Mouse (Mus musculus): ENCODE data around the gene Nat10. TPM values are rescaled to one million over a fixed set of nuclear protein-coding genes. Genes with fewer than 3 reads are reported as not detected.

The Nat10 gene
- total and polyA plus RNA-seq, 2 experiments: 8.8 to 28.7 TPM

- peaks cover 11% of the 10 kb centered on the region; the same call in 1 of the 2 replicates for H3K4me1 ChIP-seq (ENCODE audit: control insufficient read depth, insufficient read depth, low read length)
Observed at GRCm38 (mm10) chr2:103785735-103786134, 24.7 kb upstream of the Nat10 start.

DNA sequence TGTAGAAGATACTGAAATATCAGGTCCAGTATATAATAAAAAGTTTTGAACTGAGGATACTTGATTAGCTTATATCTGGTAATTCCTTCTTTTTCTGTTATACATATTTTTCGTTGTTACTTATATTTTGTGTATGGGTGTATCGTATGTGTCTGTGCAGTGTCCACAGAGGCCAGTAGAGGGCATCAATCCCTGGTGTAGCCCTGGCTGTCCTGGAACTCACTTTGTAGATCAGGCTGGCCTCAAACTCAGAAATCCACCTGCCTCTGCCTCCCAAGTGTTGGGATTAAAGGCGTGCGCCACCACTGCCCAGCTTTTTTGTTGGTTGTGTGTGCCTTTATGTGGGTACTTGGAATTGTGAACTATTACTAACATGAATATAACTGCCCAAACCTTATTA lies 23.6 kb upstream of the Nat10 start:
- DNase-seq (ENCODE audit: extremely low read depth, low read depth, low spot score): no peak
- Histone ChIP-seq H3K4me1 (ENCODE audit: control insufficient read depth, insufficient read depth, low read length) (peaks cover 7% of the 10 kb centered on the region; the same call in 1 of the 2 replicates), H3K79me2 (ENCODE audit: control insufficient read depth, insufficient read depth, low read length) (peaks cover 7% of the 10 kb centered on the region; the same call in 1 of the 2 replicates), H3K9ac (ENCODE audit: low read depth, low read length) (no peak overlapping the region), H3K27me3 (ENCODE audit: control insufficient read depth, insufficient read depth, low read length) (no peaks in the 10 kb centered on the region), H3K27ac (replicated peaks; ENCODE audit: insufficient read depth, low read depth, low read length) (no peak overlapping the region), H3K36me3 (ENCODE audit: control insufficient read depth, insufficient read depth, low read length) (peaks cover 49% of the 10 kb centered on the region), H3K4me3 (ENCODE audit: insufficient read depth, low read depth, low read length) (no peak overlapping the region)
- TF ChIP-seq POLR2A (IDR thresholded peaks at IDR 0.05; ENCODE audit: extremely low read depth, insufficient read depth, low read length): no peak
- TF ChIP-seq CTCF (IDR thresholded peaks at IDR 0.05; ENCODE audit: low read depth, low read length): peak; percentile 55
- WGBS: 81% methylated on average over 4 of the region's 4 CpGs

More at GRCm38 (mm10) chr2:103785735-103786134, 24.7 kb upstream of the Nat10 start:
- Histone ChIP-seq H3K36me3 (ENCODE audit: control insufficient read depth, insufficient read depth, low read length) (peaks cover 46% of the 10 kb centered on the region), H3K27ac (replicated peaks; ENCODE audit: insufficient read depth, low read depth, low read length) (no peak overlapping the region), H3K9ac (ENCODE audit: low read depth, low read length) (no peak overlapping the region), H3K4me3 (ENCODE audit: insufficient read depth, low read depth, low read length) (no peak overlapping the region), H3K27me3 (ENCODE audit: control insufficient read depth, insufficient read depth, low read length) (no peaks in the 10 kb centered on the region), H3K79me2 (ENCODE audit: control insufficient read depth, insufficient read depth, low read length) (peaks cover 12% of the 10 kb centered on the region)
- no peak for TF ChIP-seq POLR2A (IDR thresholded peaks at IDR 0.05; ENCODE audit: extremely low read depth, insufficient read depth, low read length)
- no peak for TF ChIP-seq CTCF (IDR thresholded peaks at IDR 0.05; ENCODE audit: low read depth, low read length)
- no peak for DNase-seq (ENCODE audit: extremely low read depth, low read depth, low spot score)
- WGBS: 81% methylated on average over 1 of the region's 1 CpGs

DNA sequence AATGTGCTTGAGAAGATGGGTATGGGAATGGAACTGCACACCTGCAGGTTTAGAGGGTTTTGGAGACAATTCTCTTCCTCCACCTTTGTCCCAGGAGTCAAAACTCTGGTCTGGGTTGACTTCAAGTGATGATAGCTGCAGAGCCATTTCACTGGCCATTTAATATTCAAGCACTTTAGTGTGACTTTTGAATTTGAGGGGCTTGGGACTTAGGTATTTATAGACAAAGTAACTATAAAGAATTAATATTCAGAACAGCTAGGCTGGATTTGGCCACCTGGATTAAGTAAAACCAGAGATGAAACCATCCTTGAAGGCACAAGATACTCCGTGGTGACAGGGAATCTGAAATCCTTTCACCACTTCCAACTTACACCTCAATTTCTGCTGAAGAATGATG lies 1.4 kb upstream of the Nat10 start:
- TF ChIP-seq POLR2A (IDR thresholded peaks at IDR 0.05; ENCODE audit: extremely low read depth, insufficient read depth, low read length): no peak
- TF ChIP-seq CTCF (IDR thresholded peaks at IDR 0.05; ENCODE audit: low read depth, low read length): no peak
- no peak overlapping the region for H3K4me3 ChIP-seq (ENCODE audit: insufficient read depth, low read depth, low read length)
- no peaks in the 10 kb centered on the region for H3K27me3 ChIP-seq (ENCODE audit: control insufficient read depth, insufficient read depth, low read length)
- WGBS: 72% methylated on average over 1 of the region's 1 CpGs
- no peak overlapping the region for H3K27ac ChIP-seq (replicated peaks; ENCODE audit: insufficient read depth, low read depth, low read length)
- H3K4me1 ChIP-seq (ENCODE audit: control insufficient read depth, insufficient read depth, low read length): 0 out of 2 replicates have a peak, but pooled peaks cover 6% of the 10 kb centered on the region
- peaks cover 20% of the 10 kb centered on the region for H3K36me3 ChIP-seq (ENCODE audit: control insufficient read depth, insufficient read depth, low read length)
- no peak overlapping the region for H3K9ac ChIP-seq (ENCODE audit: low read depth, low read length)
- no peaks in the 10 kb centered on the region for H3K79me2 ChIP-seq (ENCODE audit: control insufficient read depth, insufficient read depth, low read length)
- DNase-seq (ENCODE audit: extremely low read depth, low read depth, low spot score): no peak

DNA sequence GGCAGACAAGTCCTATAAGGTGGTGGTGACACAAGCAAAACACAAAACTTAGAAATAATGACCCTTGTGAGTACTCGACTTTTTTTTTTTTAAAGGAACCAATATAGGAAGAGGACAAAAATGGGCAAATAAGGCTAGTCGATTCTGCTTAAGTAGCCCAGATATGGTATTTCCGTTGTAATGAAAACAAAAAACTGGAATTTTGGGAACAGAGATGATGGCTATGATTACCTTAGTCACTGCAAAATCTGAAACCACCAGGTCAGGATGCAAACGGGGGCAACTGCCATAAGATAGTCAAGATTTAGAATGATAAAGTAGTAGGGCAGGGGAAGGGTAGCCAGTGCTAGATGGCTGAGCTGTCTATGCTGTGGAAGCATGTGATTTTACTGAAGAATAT lies 923 bp upstream of the Nat10 start:
- H3K27ac ChIP-seq (replicated peaks; ENCODE audit: insufficient read depth, low read depth, low read length): no peak overlapping the region
- no peak overlapping the region for H3K9ac ChIP-seq (ENCODE audit: low read depth, low read length)
- WGBS: 34% methylated on average over 4 of the region's 4 CpGs
- H3K36me3 ChIP-seq (ENCODE audit: control insufficient read depth, insufficient read depth, low read length): peaks cover 22% of the 10 kb centered on the region
- H3K27me3 ChIP-seq (ENCODE audit: control insufficient read depth, insufficient read depth, low read length): no peaks in the 10 kb centered on the region
- no peak overlapping the region for H3K4me3 ChIP-seq (ENCODE audit: insufficient read depth, low read depth, low read length)
- TF ChIP-seq CTCF (IDR thresholded peaks at IDR 0.05; ENCODE audit: low read depth, low read length) (no peak), POLR2A (IDR thresholded peaks at IDR 0.05; ENCODE audit: extremely low read depth, insufficient read depth, low read length) (no peak)
- no peak for DNase-seq (ENCODE audit: extremely low read depth, low read depth, low spot score)
- no peaks in the 10 kb centered on the region for H3K79me2 ChIP-seq (ENCODE audit: control insufficient read depth, insufficient read depth, low read length)
- 0 out of 2 replicates have a peak, but pooled peaks cover 6% of the 10 kb centered on the region for H3K4me1 ChIP-seq (ENCODE audit: control insufficient read depth, insufficient read depth, low read length)

GRCm38 (mm10) chr2:103760421-103760820 lies 649 bp downstream of the Nat10 start:
- Histone ChIP-seq H3K27me3 (ENCODE audit: control insufficient read depth, insufficient read depth, low read length) (no peaks in the 10 kb centered on the region), H3K4me1 (ENCODE audit: control insufficient read depth, insufficient read depth, low read length) (0 out of 2 replicates have a peak, but pooled peaks cover 6% of the 10 kb centered on the region), H3K27ac (replicated peaks; ENCODE audit: insufficient read depth, low read depth, low read length) (no peak overlapping the region), H3K36me3 (ENCODE audit: control insufficient read depth, insufficient read depth, low read length) (peaks cover 18% of the 10 kb centered on the region), H3K4me3 (ENCODE audit: insufficient read depth, low read depth, low read length) (peak overlapping the region; percentile 64), H3K9ac (ENCODE audit: low read depth, low read length) (peak overlapping the region; percentile 43), H3K79me2 (ENCODE audit: control insufficient read depth, insufficient read depth, low read length) (no peaks in the 10 kb centered on the region)
- TF ChIP-seq POLR2A (IDR thresholded peaks at IDR 0.05; ENCODE audit: extremely low read depth, insufficient read depth, low read length) (no peak), CTCF (IDR thresholded peaks at IDR 0.05; ENCODE audit: low read depth, low read length) (no peak)
- peak; percentile 42 for DNase-seq (ENCODE audit: extremely low read depth, low read depth, low spot score)
- 0% methylated on average over 12 of the region's 12 CpGs for WGBS

- no peak overlapping the region for H3K9ac ChIP-seq (ENCODE audit: low read depth, low read length)
- H3K27ac ChIP-seq (replicated peaks; ENCODE audit: insufficient read depth, low read depth, low read length): no peak overlapping the region
- DNase-seq (ENCODE audit: extremely low read depth, low read depth, low spot score): no peak
- 0 out of 2 replicates have a peak, but pooled peaks cover 3% of the 10 kb centered on the region for H3K4me1 ChIP-seq (ENCODE audit: control insufficient read depth, insufficient read depth, low read length)
- WGBS: 85% methylated on average over 9 of the region's 9 CpGs
- no peak overlapping the region for H3K4me3 ChIP-seq (ENCODE audit: insufficient read depth, low read depth, low read length)
- H3K36me3 ChIP-seq (ENCODE audit: control insufficient read depth, insufficient read depth, low read length): peaks cover 36% of the 10 kb centered on the region
- H3K27me3 ChIP-seq (ENCODE audit: control insufficient read depth, insufficient read depth, low read length): no peaks in the 10 kb centered on the region
- TF ChIP-seq POLR2A (IDR thresholded peaks at IDR 0.05; ENCODE audit: extremely low read depth, insufficient read depth, low read length) (no peak), CTCF (IDR thresholded peaks at IDR 0.05; ENCODE audit: low read depth, low read length) (no peak)
- no peaks in the 10 kb centered on the region for H3K79me2 ChIP-seq (ENCODE audit: control insufficient read depth, insufficient read depth, low read length)
Observed at GRCm38 (mm10) chr2:103755458-103756085, 5.5 kb downstream of the Nat10 start.
